Mouse (Mus musculus) layer of hippocampus, adult 8-10 months (tissue): Measurements from ENCODE around the gene Spire2. TPM values are rescaled to one million over a fixed set of nuclear protein-coding genes. Genes with fewer than 3 reads are reported as not detected.

ENCODE experiments used
- DNase-seq, 2 experiments: peaks; one replicate each; pipeline ENCODE4 v3.0.0; 2022; ENCODE audit warnings: low spot score in 2 of 2
- total RNA-seq, 4 experiments: library from RNA; stranded (reverse); gene quantifications; 2 replicates each; pipeline ENCODE4 v1.2.4; 2022

Spire2 gene
- total RNA-seq, 4 experiments from 2014 or later = 15.8 to 16.3 (median 16.0) TPM

GRCm38 (mm10) chr8:123415967-123416943 is 83.7 kb downstream of the Spire2 start:
- DNase-seq = no peak

- no peak for DNase-seq
These were observed 84.5 kb downstream of the Spire2 start for GRCm38 (mm10) chr8:123416944-123417555.

Other genes with a start within 250 kb of the Spire2 start
- 100 to 1,000 TPM; 359 to 512 (median 443) TPM for gene Rpl13, start 230.4 kb upstream of the Spire2 start, total RNA-seq
- 100 to 1,000 TPM; 277 to 341 (median 303) TPM for gene Cpne7, start 215.3 kb upstream of the Spire2 start, total RNA-seq
- 1 to 10 TPM; 1.7 to 3.1 (median 1.9) TPM for gene Sult5a1, start 174.4 kb upstream of the Spire2 start, total RNA-seq
- gene Dpep1, start 146.5 kb upstream of the Spire2 start, total RNA-seq = under 1 TPM in 1 of 4 experiments, not detected in 3; 0.45 TPM
- 100 to 1,000 TPM in 3 of 4 experiments, 10 to 100 TPM in 1; 95.9 to 131 (median 123) TPM for gene Chmp1a, start 120.0 kb upstream of the Spire2 start, total RNA-seq
- 1 to 10 TPM; 5.5 to 9.7 (median 6.6) TPM for gene Spata33, start 119.9 kb upstream of the Spire2 start, total RNA-seq
- gene Cdk10, start 107.9 kb upstream of the Spire2 start, total RNA-seq = 100 to 1,000 TPM in 1 of 4 experiments, 10 to 100 TPM in 3; 84.5 to 112 (median 94.1) TPM
- gene Spata2l, start 96.5 kb upstream of the Spire2 start, total RNA-seq = 10 to 100 TPM; 55.1 to 69.3 (median 61.5) TPM
- gene Zfp276, start 78.5 kb upstream of the Spire2 start, total RNA-seq = 10 to 100 TPM; 21.0 to 27.4 (median 24.2) TPM
- 10 to 100 TPM; 52.1 to 63.9 (median 58.9) TPM for gene Vps9d1, start 78.4 kb upstream of the Spire2 start, total RNA-seq
- gene Fanca, start 14.1 kb upstream of the Spire2 start, total RNA-seq = 1 to 10 TPM in 3 of 4 experiments, under 1 TPM in 1; 0.96 to 3.2 (median 3.0) TPM
- 100 to 1,000 TPM; 466 to 571 (median 498) TPM for gene Tcf25, start 41.0 kb downstream of the Spire2 start, total RNA-seq
- gene Mc1r, start 74.4 kb downstream of the Spire2 start, total RNA-seq = under 1 TPM in 1 of 4 experiments, not detected in 3; 0.08 TPM
- 100 to 1,000 TPM; 265 to 291 (median 279) TPM for gene Tubb3, start 78.7 kb downstream of the Spire2 start, total RNA-seq
- gene Def8, start 90.8 kb downstream of the Spire2 start, total RNA-seq = 10 to 100 TPM; 48.1 to 59.4 (median 54.5) TPM
- gene Afg3l1, start 145.2 kb downstream of the Spire2 start, total RNA-seq = 10 to 100 TPM; 28.3 to 36.0 (median 32.2) TPM
- 10 to 100 TPM in 3 of 4 experiments, 1 to 10 TPM in 1; 8.4 to 14.1 (median 11.5) TPM for gene Dbndd1, start 182.8 kb downstream of the Spire2 start, total RNA-seq
- gene Gas8, start 186.1 kb downstream of the Spire2 start, total RNA-seq = 10 to 100 TPM; 23.2 to 33.1 (median 26.7) TPM